Mouse (Mus musculus) kidney, embryonic 16.5 days (tissue): ENCODE measurements at regions not wholly inside any gene's neighbourhood (a gene's known extent, or its start where the extent isn't known, plus 50 kb on each side); places are given as distances from the start of the nearest gene placed in this dataset.

Experiments
- ATAC-seq: fragments of 200-750 bp; cut with Nextera tagmentation; 2 replicates; pipeline ENCODE4 v1.8.0; 2017; ENCODE audit warnings: moderate TSS enrichment; ENCODE audit not compliant: low FRiP score, low TSS enrichment
- H3K27ac ChIP-seq: fragments of 300-500 bp; sonication (generic); 2 replicates; pipeline ENCODE4 v1.5.1; 2014; ENCODE audit warnings: low read length
- H3K27me3 ChIP-seq: fragments of 300-500 bp; sonication (generic); 2 replicates; pipeline ENCODE4 v1.6.1; 2014; ENCODE audit warnings: low read length, control low read depth, mixed read lengths; ENCODE audit not compliant: insufficient read depth
- H3K36me3 ChIP-seq: fragments of 300-500 bp; sonication (generic); 2 replicates; pipeline ENCODE4 v1.6.1; 2014; ENCODE audit warnings: low read length, control low read depth, mixed read lengths; ENCODE audit not compliant: insufficient read depth
- H3K4me1 ChIP-seq: fragments of 300-500 bp; sonication (generic); 2 replicates; pipeline ENCODE4 v1.6.1; 2014; ENCODE audit warnings: low read length, control low read depth, mixed read lengths; ENCODE audit not compliant: insufficient read depth
- H3K4me2 ChIP-seq: fragments of 300-500 bp; sonication (generic); replicated peaks from 2 replicates; pipeline ENCODE4 v1.6.1; 2014; ENCODE audit warnings: low read depth, low read length
- H3K4me3 ChIP-seq: fragments of 300-500 bp; sonication (generic); 2 replicates; pipeline ENCODE4 v1.5.1; 2014; ENCODE audit warnings: mild to moderate bottlenecking, low read length
- H3K9ac ChIP-seq: fragments of 300-500 bp; sonication (generic); replicated peaks from 2 replicates; pipeline ENCODE4 v1.6.1; 2014; ENCODE audit warnings: low read length
- H3K9me3 ChIP-seq: fragments of 300-500 bp; sonication (generic); 2 replicates; pipeline ENCODE4 v1.6.1; 2016; ENCODE audit warnings: low read length, control low read depth
- WGBS: fragments of 180-500 bp; shearing (Covaris S2); extraction: QIAGEN DNeasy Blood & Tissue Kit; methylation state at CpG from one replicate; pipeline ENCODE4 v1.1.7; 2014; 5-methylcytosine and 5-hydroxymethylcytosine counted together

- ATAC-seq, result no peak
- Histone ChIP-seq H3K9ac (no peak overlapping the region), H3K36me3 (no peaks in the 10 kb centered on the region), H3K4me1 (no peaks in the 10 kb centered on the region), H3K4me2 (no peak overlapping the region), H3K27me3 (no peaks in the 10 kb centered on the region), H3K4me3 (no peak overlapping the region), H3K9me3 (no peaks in the 10 kb centered on the region), H3K27ac (no peak overlapping the region)
- 39% methylated on average over 2 of the region's 2 CpGs for WGBS
Observed at GRCm38 (mm10) chr4:97132650-97133049, 50.3 kb downstream of the Gm10192 start.

- Histone ChIP-seq H3K36me3 (no peaks in the 10 kb centered on the region), H3K9ac (no peak overlapping the region), H3K4me1 (no peaks in the 10 kb centered on the region), H3K9me3 (no peaks in the 10 kb centered on the region), H3K27me3 (no peaks in the 10 kb centered on the region), H3K27ac (no peak overlapping the region), H3K4me3 (no peak overlapping the region), H3K4me2 (no peak overlapping the region)
- 58% methylated on average over 4 of the region's 4 CpGs for WGBS
- ATAC-seq, result no peak
Observed at GRCm38 (mm10) chr4:97127780-97128179, 55.2 kb downstream of the Gm10192 start.

- H3K27ac ChIP-seq, result no peak overlapping the region
Observed at GRCm38 (mm10) chr4:97123861-97124260, 59.1 kb downstream of the Gm10192 start.

GRCm38 (mm10) chr4:97121952-97122351 lies 61.0 kb downstream of the Gm10192 start:
- H3K27me3 ChIP-seq, result no peaks in the 10 kb centered on the region
- no peak overlapping the region for H3K9ac ChIP-seq
- 82% methylated on average over 2 of the region's 2 CpGs for WGBS
- peak; percentile 54; the same call in 1 of the 2 replicates for ATAC-seq
- no peak overlapping the region for H3K4me3 ChIP-seq
- H3K4me1 ChIP-seq, result no peaks in the 10 kb centered on the region
- H3K9me3 ChIP-seq, result no peaks in the 10 kb centered on the region
- no peak overlapping the region for H3K4me2 ChIP-seq
- H3K36me3 ChIP-seq, result no peaks in the 10 kb centered on the region
- H3K27ac ChIP-seq, result no peak overlapping the region

More at GRCm38 (mm10) chr4:97123861-97124260, 59.1 kb downstream of the Gm10192 start:
- 38% methylated on average over 1 of the region's 1 CpGs for WGBS
- H3K4me2 ChIP-seq, result no peak overlapping the region
- H3K4me1 ChIP-seq, result no peaks in the 10 kb centered on the region
- H3K9ac ChIP-seq, result no peak overlapping the region
- H3K9me3 ChIP-seq, result no peaks in the 10 kb centered on the region
- H3K27me3 ChIP-seq, result no peaks in the 10 kb centered on the region
- no peak for ATAC-seq
- no peaks in the 10 kb centered on the region for H3K36me3 ChIP-seq
- H3K4me3 ChIP-seq, result no peak overlapping the region

GRCm38 (mm10) chr4:97119459-97119858 lies 63.5 kb downstream of the Gm10192 start:
- WGBS, result 76% methylated on average over 2 of the region's 2 CpGs
- Histone ChIP-seq H3K4me1 (no peaks in the 10 kb centered on the region), H3K4me3 (no peak overlapping the region)

GRCm38 (mm10) chr4:97117016-97117415 lies 66.0 kb downstream of the Gm10192 start:
- Histone ChIP-seq H3K36me3 (no peaks in the 10 kb centered on the region), H3K4me3 (no peak overlapping the region), H3K9ac (no peak overlapping the region), H3K27me3 (no peaks in the 10 kb centered on the region), H3K9me3 (no peaks in the 10 kb centered on the region), H3K27ac (no peak overlapping the region), H3K4me2 (no peak overlapping the region), H3K4me1 (no peaks in the 10 kb centered on the region)
- no peak for ATAC-seq
- 36% methylated on average over 1 of the region's 1 CpGs for WGBS

More at GRCm38 (mm10) chr4:97119459-97119858, 63.5 kb downstream of the Gm10192 start:
- Histone ChIP-seq H3K9ac (no peak overlapping the region), H3K9me3 (no peaks in the 10 kb centered on the region), H3K36me3 (no peaks in the 10 kb centered on the region), H3K27ac (no peak overlapping the region), H3K27me3 (no peaks in the 10 kb centered on the region), H3K4me2 (no peak overlapping the region)
- ATAC-seq, result no peak

- Histone ChIP-seq H3K36me3 (no peaks in the 10 kb centered on the region), H3K4me1 (no peaks in the 10 kb centered on the region), H3K9ac (no peak overlapping the region), H3K27me3 (no peaks in the 10 kb centered on the region), H3K4me3 (no peak overlapping the region), H3K4me2 (no peak overlapping the region), H3K27ac (no peak overlapping the region), H3K9me3 (no peaks in the 10 kb centered on the region)
- no peak for ATAC-seq
- WGBS, result 64% methylated on average over 1 of the region's 1 CpGs
Observed at GRCm38 (mm10) chr4:97102752-97103052, 80.3 kb downstream of the Gm10192 start.

- H3K27ac ChIP-seq, result no peak overlapping the region
- no peaks in the 10 kb centered on the region for H3K9me3 ChIP-seq
- H3K36me3 ChIP-seq, result no peaks in the 10 kb centered on the region
- H3K4me2 ChIP-seq, result no peak overlapping the region
- no peaks in the 10 kb centered on the region for H3K27me3 ChIP-seq
- ATAC-seq, result no peak
- no peaks in the 10 kb centered on the region for H3K4me1 ChIP-seq
- no peak overlapping the region for H3K9ac ChIP-seq
- no peak overlapping the region for H3K4me3 ChIP-seq
Observed at GRCm38 (mm10) chr4:97101911-97102751, 80.8 kb downstream of the Gm10192 start.

- no peaks in the 10 kb centered on the region for H3K4me1 ChIP-seq
- H3K27ac ChIP-seq, result no peak overlapping the region
- WGBS, result 77% methylated on average over 3 of the region's 3 CpGs
- no peaks in the 10 kb centered on the region for H3K36me3 ChIP-seq
- H3K9ac ChIP-seq, result no peak overlapping the region
- H3K4me3 ChIP-seq, result no peak overlapping the region
- no peaks in the 10 kb centered on the region for H3K27me3 ChIP-seq
- H3K9me3 ChIP-seq, result no peaks in the 10 kb centered on the region
- no peak for ATAC-seq
- H3K4me2 ChIP-seq, result no peak overlapping the region
Observed at GRCm38 (mm10) chr4:97099721-97100120, 83.2 kb downstream of the Gm10192 start.

- no peak overlapping the region for H3K4me3 ChIP-seq
- no peak overlapping the region for H3K27ac ChIP-seq
- H3K36me3 ChIP-seq, result no peaks in the 10 kb centered on the region
- no peaks in the 10 kb centered on the region for H3K4me1 ChIP-seq
- no peak overlapping the region for H3K9ac ChIP-seq
- H3K9me3 ChIP-seq, result no peaks in the 10 kb centered on the region
- H3K27me3 ChIP-seq, result no peaks in the 10 kb centered on the region
- 42% methylated on average over 3 of the region's 3 CpGs for WGBS
- no peak for ATAC-seq
- H3K4me2 ChIP-seq, result no peak overlapping the region
Observed at GRCm38 (mm10) chr4:97093576-97093975, 89.4 kb downstream of the Gm10192 start.
